7 mouse cellular contexts compared by ENCODE assay signal in the genomic region with DNA sequence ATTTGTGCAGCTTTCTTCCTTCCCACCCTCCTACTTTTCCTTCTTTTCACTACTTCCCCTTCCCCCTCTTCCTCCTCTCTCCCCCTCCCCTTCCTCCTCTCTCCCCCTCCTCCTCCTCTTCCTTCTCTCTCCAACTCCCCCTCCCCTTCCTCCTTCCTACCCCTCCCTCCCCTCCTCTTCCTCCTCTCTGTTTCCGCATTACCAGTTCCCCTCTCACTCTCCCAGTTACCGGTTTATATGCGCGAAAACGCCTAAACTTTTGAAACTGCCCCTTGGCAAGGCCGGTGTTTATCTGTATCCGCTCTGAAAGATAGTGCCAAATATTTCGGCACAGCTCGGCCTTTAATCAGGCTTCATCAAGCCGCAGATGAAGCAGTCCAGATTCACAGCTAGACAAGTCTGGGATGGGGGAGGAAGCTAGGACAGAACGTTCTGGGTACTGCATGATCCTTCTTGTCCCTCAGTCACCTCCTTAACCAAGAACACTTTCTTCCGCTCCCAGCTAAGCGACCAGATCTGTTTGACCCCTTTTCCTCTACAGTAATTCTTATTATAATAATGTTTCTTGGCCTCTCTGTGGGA. TPM values are rescaled to one million over a fixed set of nuclear protein-coding genes. Genes with fewer than 3 reads are reported as not detected.
DNase-seq lines count a peak whose midpoint lies in the region; ATAC-seq lines count a peak whose summit lies in the region.

No protein-coding gene starts in this region.

- no peak for ATAC-seq in CD4-positive, CD25-positive, alpha-beta regulatory T cell, adult 4 months

- H3K9me3 ChIP-seq in hindbrain, embryonic 10.5 days, result no peaks in the 10 kb centered on the region

- peak; percentile 15 for DNase-seq in retina, adult 2 months (ENCODE audit: low read depth, low spot score)
- no peak for DNase-seq in retina, embryonic 14.5 days (ENCODE audit: low spot score)
- DNase-seq in heart, adult 18-20 months, result peak; percentile 76 to 88
- DNase-seq in kidney, adult 8-10 months, result peak; percentile 38 to 46
- peak; percentile 19 to 52 for DNase-seq in lung, postnatal 4 days
- DNase-seq in hindbrain, embryonic 10.5 days (ENCODE audit: low spot score), result no peak

- no peak overlapping the region for H3K4me3 ChIP-seq in hindbrain, embryonic 10.5 days

- 0 out of 2 replicates have a peak, but pooled peaks cover 3% of the 10 kb centered on the region for H3K4me1 ChIP-seq in hindbrain, embryonic 10.5 days (replicated peaks)

- 53% methylated on average over 13 of the region's 13 CpGs for WGBS in hindbrain, embryonic 10.5 days

- H3K27me3 ChIP-seq in hindbrain, embryonic 10.5 days (ENCODE audit: insufficient read depth, poor library complexity, severe bottlenecking), result no peaks in the 10 kb centered on the region

- H3K27ac ChIP-seq in hindbrain, embryonic 10.5 days, result no peak overlapping the region

- no peaks in the 10 kb centered on the region for H3K36me3 ChIP-seq in hindbrain, embryonic 10.5 days

RNA-seq across cellular contexts. Expression of a gene that starts 30.9 kb away (rescaled TPM):
- total RNA-seq in heart, adult 18-20 months (2021), result 10 to 100 TPM; 18.2 to 24.2 TPM
- 1 to 10 TPM; 3.9 to 9.9 TPM for polyA plus RNA-seq in CD4-positive, CD25-positive, alpha-beta regulatory T cell, adult 4 months (2017; shearing (Covaris generic))
- 11.5 and 13.0 TPM in 2 replicates for polyA plus RNA-seq in hindbrain, embryonic 10.5 days (2016; fragmentation: Nextera tagmentation; extraction: Ambion mirVana)

Comparison
In these comparisons a context has a peak if more than half of its experiments do, and no peak if none do; other contexts are left out.
1. DNase-seq: peak in retina, adult 2 months (single experiment), heart, adult 18-20 months (2 of 2), kidney, adult 8-10 months (2 of 2) and lung, postnatal 4 days (2 of 2); none in retina, embryonic 14.5 days (single experiment) and hindbrain, embryonic 10.5 days (single experiment).